Mouse (Mus musculus): ENCODE measurements around the gene Gm11757. TPM values are rescaled to one million over a fixed set of nuclear protein-coding genes. Genes with fewer than 3 reads are reported as not detected.

Gm11757 gene
- not detected for polyA plus RNA-seq (2012; fragmentation: generic; extraction: Trizol)

DNA sequence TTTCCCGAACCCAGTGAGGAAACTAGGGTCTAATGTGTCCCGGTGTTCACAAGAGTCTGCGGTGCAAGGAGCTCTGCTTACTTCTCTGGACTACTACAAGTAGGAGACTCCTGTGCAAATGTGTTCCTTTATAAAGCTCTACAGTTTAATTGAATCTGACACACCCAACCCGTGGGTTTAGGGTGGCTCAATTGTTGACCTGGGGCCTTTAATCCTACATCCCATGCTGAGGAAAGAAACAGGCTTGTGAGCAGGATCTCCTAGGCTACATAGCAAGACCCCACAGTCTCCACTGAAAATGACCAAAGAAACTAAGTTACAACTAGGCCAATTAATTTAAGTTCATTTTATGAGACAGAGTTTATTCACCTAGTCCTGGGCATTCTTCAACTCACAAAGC lies at the start of gene Gm11757:
TSS of gene Gm11757 (minus strand) at position 101 of the 400 bp plus-strand sequence.

DNA sequence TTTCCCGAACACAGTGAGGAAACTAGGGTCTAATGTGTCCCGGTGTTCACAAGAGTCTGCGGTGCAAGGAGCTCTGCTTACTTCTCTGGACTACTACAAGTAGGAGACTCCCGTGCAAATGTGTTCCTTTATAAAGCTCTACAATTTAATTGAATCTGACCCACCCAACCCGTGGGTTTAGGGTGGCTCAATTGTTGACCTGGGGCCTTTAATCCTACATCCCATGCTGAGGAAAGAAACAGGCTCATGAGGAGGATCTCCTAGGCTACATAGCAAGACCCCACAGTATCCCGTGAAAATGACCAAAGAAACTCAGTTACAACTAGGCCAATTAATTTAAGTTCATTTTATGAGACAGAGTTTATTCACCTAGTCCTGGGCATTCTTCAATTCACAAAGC lies 29.7 kb upstream of the Gm11757 start, which contains the start of gene Gm11756:
TSS of gene Gm11756 (minus strand) at position 101 of the 400 bp plus-strand sequence.

DNA sequence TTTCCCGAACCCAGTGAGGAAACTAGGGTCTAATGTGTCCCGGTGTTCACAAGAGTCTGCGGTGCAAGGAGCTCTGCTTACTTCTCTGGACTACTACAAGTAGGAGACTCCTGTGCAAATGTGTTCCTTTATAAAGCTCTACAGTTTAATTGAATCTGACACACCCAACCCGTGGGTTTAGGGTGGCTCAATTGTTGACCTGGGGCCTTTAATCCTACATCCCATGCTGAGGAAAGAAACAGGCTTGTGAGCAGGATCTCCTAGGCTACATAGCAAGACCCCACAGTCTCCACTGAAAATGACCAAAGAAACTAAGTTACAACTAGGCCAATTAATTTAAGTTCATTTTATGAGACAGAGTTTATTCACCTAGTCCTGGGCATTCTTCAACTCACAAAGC lies 14.9 kb upstream of the Gm11757 start, which contains the start of gene Gm13871:
TSS of gene Gm13871 (minus strand) at position 101 of the 400 bp plus-strand sequence.

DNA sequence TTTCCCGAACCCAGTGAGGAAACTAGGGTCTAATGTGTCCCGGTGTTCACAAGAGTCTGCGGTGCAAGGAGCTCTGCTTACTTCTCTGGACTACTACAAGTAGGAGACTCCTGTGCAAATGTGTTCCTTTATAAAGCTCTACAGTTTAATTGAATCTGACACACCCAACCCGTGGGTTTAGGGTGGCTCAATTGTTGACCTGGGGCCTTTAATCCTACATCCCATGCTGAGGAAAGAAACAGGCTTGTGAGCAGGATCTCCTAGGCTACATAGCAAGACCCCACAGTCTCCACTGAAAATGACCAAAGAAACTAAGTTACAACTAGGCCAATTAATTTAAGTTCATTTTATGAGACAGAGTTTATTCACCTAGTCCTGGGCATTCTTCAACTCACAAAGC lies 14.7 kb downstream of the Gm11757 start, which contains the start of gene Gm11758:
TSS of gene Gm11758 (minus strand) at position 101 of the 400 bp plus-strand sequence.

Other genes starting within 250 kb of the Gm11757 start
- gene Gm11239, start 222.8 kb downstream of the Gm11757 start, polyA plus RNA-seq (2012; fragmentation: generic; extraction: Trizol) = not detected
- not detected for gene Gm428, start 207.6 kb downstream of the Gm11757 start, polyA plus RNA-seq (2012; fragmentation: generic; extraction: Trizol)
- gene Rasef, start 100.1 kb downstream of the Gm11757 start, polyA plus RNA-seq (2012; fragmentation: generic; extraction: Trizol) = not detected
- not detected for gene Gm11758, start 14.8 kb downstream of the Gm11757 start, polyA plus RNA-seq (2012; fragmentation: generic; extraction: Trizol)
- gene Gm13871, start 14.8 kb upstream of the Gm11757 start, polyA plus RNA-seq (2012; fragmentation: generic; extraction: Trizol) = not detected
- gene Gm11756, start 29.6 kb upstream of the Gm11757 start, polyA plus RNA-seq (2012; fragmentation: generic; extraction: Trizol) = not detected
- gene 2310002L09Rik, start 59.7 kb upstream of the Gm11757 start, polyA plus RNA-seq (2012; fragmentation: generic; extraction: Trizol) = not detected
- not detected for gene Frmd3, start 122.3 kb upstream of the Gm11757 start, polyA plus RNA-seq (2012; fragmentation: generic; extraction: Trizol)

Data from C3H10T1/2 (cell line).